Mouse (Mus musculus) embryonic facial prominence, embryonic 15.5 days (tissue): ENCODE measurements at regions not wholly inside any gene's neighbourhood (a gene's known extent, or its start where the extent isn't known, plus 50 kb on each side); places are given as distances from the start of the nearest gene placed in this dataset.

ENCODE experiments used
- ATAC-seq: fragments of 200-750 bp; cut with Nextera tagmentation; 2 replicates; pipeline ENCODE4 v1.8.0; 2017; ENCODE audit warnings: low read depth, moderate TSS enrichment; ENCODE audit not compliant: insufficient number of reproducible peaks, low FRiP score, low TSS enrichment
- H3K27ac ChIP-seq: fragments of 300-500 bp; sonication (generic); replicated peaks from 2 replicates; pipeline ENCODE4 v1.5.1; 2015; ENCODE audit warnings: mild to moderate bottlenecking, inconsistent platforms
- H3K27me3 ChIP-seq: fragments of 300-500 bp; sonication (generic); 2 replicates; pipeline ENCODE4 v1.6.1; 2015; ENCODE audit warnings: inconsistent platforms
- H3K36me3 ChIP-seq: fragments of 300-500 bp; sonication (generic); 2 replicates; pipeline ENCODE4 v1.6.1; 2015; ENCODE audit warnings: mild to moderate bottlenecking, inconsistent platforms
- H3K4me1 ChIP-seq: fragments of 300-500 bp; sonication (generic); 2 replicates; pipeline ENCODE4 v1.6.1; 2015; ENCODE audit warnings: inconsistent platforms
- H3K4me2 ChIP-seq: fragments of 300-500 bp; sonication (generic); replicated peaks from 2 replicates; pipeline ENCODE4 v1.6.1; 2015; ENCODE audit warnings: mild to moderate bottlenecking, inconsistent platforms
- H3K4me3 ChIP-seq: fragments of 300-500 bp; sonication (generic); replicated peaks from 2 replicates; pipeline ENCODE4 v1.5.1; 2015; ENCODE audit warnings: mild to moderate bottlenecking, inconsistent platforms
- H3K9ac ChIP-seq: fragments of 300-500 bp; sonication (generic); 2 replicates; pipeline ENCODE4 v1.6.1; 2015; ENCODE audit warnings: inconsistent platforms
- H3K9me3 ChIP-seq: fragments of 300-500 bp; sonication (generic); replicated peaks from 2 replicates; pipeline ENCODE4 v1.6.1; 2016; ENCODE audit warnings: inconsistent platforms
- WGBS: fragments of 180-500 bp; shearing (Covaris S2); methylation state at CpG from one replicate; pipeline ENCODE4 v1.1.7; 2015; 5-methylcytosine and 5-hydroxymethylcytosine counted together

DNA sequence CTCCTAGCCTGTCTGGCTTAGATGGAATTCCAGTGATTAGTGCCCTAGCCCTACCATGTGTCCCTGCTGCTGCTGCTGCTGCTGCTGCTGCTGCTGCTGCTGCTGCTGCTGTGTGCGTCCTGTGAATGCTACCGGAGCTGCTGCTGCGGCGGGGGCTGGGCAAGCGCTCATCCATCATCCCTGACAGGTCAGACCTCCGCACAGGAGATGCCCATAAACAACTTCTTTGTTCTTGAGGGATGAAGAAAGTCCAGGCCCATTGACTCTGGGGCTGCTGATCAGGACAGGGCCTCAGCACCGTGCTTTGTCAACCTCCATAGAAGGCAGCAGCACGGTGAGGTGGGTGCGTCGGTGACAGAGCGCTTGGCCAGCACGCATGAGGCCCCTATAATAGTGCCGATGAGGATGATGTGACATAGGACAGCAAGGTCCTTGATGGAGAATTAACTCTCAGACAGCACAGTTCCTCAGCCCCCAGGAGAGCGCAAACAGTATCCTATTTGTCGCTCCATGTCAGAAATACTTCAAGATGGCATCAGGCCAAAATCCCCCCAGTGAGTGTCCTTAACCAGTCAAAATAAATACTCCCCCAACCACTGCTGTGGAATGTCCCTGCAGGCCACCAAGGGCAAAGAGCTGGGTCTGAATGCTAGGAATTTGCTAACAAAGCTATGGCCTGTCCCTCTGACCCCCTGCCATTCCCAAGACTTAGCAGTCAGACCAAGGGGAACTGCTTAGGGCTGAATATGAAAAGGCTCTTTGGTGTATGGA is 95.1 kb upstream of the Errfi1 start:
- no peaks in the 10 kb centered on the region for H3K27me3 ChIP-seq
- ATAC-seq, result no peak
- H3K4me3 ChIP-seq, result no peak overlapping the region
- WGBS, result 16% methylated on average over 15 of the region's 15 CpGs
- no peak overlapping the region; the same call in 1 of the 2 replicates for H3K27ac ChIP-seq
- H3K4me1 ChIP-seq, result peaks cover 22% of the 10 kb centered on the region
- H3K9ac ChIP-seq, result no peak overlapping the region
- no peaks in the 10 kb centered on the region for H3K36me3 ChIP-seq
- no peak overlapping the region; the same call in 1 of the 2 replicates for H3K4me2 ChIP-seq
- H3K9me3 ChIP-seq, result no peaks in the 10 kb centered on the region

DNA sequence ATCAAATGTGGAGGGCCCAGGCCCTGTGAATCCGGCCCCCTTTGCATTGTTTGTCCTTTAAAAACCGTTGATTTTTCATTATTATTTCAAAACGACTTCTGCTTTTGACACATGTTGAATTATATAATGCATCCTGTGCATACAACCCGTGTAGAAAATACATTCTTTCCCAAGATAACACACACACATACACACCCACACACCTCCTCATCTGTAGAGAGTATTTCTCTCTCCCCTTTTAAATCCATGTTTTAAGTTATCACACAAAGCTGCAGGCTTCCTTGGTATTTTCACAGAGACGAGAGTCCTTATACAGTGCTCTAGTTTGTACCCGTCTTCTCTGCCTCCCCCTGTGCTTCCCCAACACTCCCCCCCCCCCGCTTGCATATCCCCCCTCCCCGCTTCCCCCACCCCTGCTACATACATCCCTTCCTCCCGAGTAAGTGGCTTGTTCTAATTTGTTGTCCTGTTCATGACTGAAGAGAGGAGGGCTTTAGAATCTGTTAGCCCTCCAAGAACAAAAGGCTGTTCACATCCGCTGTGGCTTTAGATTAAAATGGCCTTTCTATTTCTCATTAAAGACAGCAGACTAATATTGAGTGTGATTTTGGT is 95.8 kb upstream of the Errfi1 start:
- WGBS, result 32% methylated on average over 10 of the region's 10 CpGs
- no peaks in the 10 kb centered on the region for H3K36me3 ChIP-seq
- peak overlapping the region; percentile 58; the same call in 1 of the 2 replicates for H3K27ac ChIP-seq
- H3K4me2 ChIP-seq, result no peak overlapping the region; the same call in 1 of the 2 replicates
- H3K9ac ChIP-seq, result no peak overlapping the region
- H3K4me3 ChIP-seq, result no peak overlapping the region
- H3K4me1 ChIP-seq, result peaks cover 22% of the 10 kb centered on the region
- no peak for ATAC-seq
- no peaks in the 10 kb centered on the region for H3K9me3 ChIP-seq
- no peaks in the 10 kb centered on the region for H3K27me3 ChIP-seq

DNA sequence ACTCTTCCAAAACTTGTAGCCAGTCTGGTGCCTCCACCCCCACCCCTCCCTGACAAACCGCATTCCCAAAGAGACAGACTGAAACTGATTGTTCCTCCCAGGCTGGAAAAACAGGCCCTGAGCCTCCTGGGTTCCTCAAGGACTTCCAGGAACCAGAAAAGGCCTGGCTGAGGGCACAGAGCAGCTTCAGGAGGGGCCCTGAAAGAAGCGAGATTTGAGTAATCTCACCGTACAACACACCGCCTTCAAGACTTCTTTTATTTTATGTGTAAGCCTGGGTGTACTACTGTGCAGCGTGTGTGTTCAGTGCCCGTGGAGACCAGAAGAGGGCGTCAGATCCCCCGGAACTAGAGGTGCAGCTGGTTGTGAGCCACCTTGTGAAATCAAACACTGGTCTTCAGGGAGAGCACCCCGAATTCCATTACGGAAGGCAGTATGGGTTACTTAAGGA is 96.4 kb upstream of the Errfi1 start:
- 63% methylated on average over 10 of the region's 10 CpGs for WGBS
- Histone ChIP-seq H3K36me3 (no peaks in the 10 kb centered on the region), H3K9me3 (no peaks in the 10 kb centered on the region), H3K4me2 (no peak overlapping the region), H3K4me1 (peaks cover 22% of the 10 kb centered on the region), H3K4me3 (no peak overlapping the region), H3K9ac (no peak overlapping the region), H3K27ac (0 out of 2 replicates have a peak overlapping the region, but pooled peaks have one; percentile 58), H3K27me3 (no peaks in the 10 kb centered on the region)
- ATAC-seq, result 0 out of 2 replicates have a peak, but pooled peaks have one; percentile 12

DNA sequence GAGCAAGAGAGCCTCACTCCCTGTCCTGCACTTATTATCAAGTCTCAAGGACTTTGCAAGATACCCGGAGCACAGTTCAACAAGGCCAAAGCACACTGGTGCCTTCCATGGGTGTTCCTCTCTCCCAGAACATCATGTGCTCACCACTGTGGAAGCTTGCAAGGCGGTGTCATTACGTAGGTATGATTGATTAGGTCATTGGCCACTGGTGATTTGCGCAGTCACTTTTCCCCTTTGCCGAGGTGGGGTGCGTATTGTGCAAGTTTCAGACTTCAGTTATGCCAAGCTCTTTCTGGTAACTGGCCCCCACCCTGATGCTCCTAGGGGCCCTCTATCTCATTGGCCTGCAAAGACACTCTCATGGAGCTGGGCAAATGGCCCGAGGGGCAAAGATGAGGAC is 98.3 kb upstream of the Errfi1 start:
- WGBS, result 95% methylated on average over 7 of the region's 7 CpGs
- no peaks in the 10 kb centered on the region for H3K27me3 ChIP-seq

DNA sequence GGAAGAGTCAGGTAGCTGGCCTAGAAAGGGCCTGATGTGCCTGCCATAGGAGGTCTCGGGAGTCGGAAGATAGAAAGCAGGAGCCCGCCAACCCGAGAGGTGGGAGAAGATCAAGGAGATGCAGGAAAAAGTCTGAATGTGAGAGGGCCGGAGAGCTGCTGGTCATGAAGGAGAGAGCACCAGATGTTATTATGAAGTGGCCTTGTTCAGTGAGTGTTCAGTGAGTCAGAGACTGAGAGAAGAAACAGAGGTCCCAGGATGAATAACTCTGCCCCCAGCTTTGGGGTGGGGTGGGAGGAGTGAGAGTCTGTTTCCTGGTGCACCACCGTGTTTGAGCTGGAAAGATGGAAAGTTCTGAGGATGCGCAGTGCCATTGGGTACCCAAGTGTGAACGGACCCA is 100.2 kb upstream of the Slc45a1 start:
- no peak overlapping the region for H3K27ac ChIP-seq
- no peak overlapping the region for H3K4me2 ChIP-seq
- H3K27me3 ChIP-seq, result no peaks in the 10 kb centered on the region
- peaks cover 30% of the 10 kb centered on the region for H3K4me1 ChIP-seq
- no peaks in the 10 kb centered on the region for H3K36me3 ChIP-seq
- H3K4me3 ChIP-seq, result no peak overlapping the region
- no peak for ATAC-seq
- H3K9ac ChIP-seq, result no peak overlapping the region
- H3K9me3 ChIP-seq, result no peaks in the 10 kb centered on the region
- 82% methylated on average over 8 of the region's 8 CpGs for WGBS

More for the DNA sequence above, 98.3 kb upstream of the Errfi1 start:
- ATAC-seq, result no peak
- H3K4me2 ChIP-seq, result no peak overlapping the region
- H3K4me1 ChIP-seq, result peaks cover 33% of the 10 kb centered on the region
- no peak overlapping the region for H3K9ac ChIP-seq
- H3K9me3 ChIP-seq, result no peaks in the 10 kb centered on the region
- no peaks in the 10 kb centered on the region for H3K36me3 ChIP-seq
- no peak overlapping the region for H3K4me3 ChIP-seq
- no peak overlapping the region for H3K27ac ChIP-seq

DNA sequence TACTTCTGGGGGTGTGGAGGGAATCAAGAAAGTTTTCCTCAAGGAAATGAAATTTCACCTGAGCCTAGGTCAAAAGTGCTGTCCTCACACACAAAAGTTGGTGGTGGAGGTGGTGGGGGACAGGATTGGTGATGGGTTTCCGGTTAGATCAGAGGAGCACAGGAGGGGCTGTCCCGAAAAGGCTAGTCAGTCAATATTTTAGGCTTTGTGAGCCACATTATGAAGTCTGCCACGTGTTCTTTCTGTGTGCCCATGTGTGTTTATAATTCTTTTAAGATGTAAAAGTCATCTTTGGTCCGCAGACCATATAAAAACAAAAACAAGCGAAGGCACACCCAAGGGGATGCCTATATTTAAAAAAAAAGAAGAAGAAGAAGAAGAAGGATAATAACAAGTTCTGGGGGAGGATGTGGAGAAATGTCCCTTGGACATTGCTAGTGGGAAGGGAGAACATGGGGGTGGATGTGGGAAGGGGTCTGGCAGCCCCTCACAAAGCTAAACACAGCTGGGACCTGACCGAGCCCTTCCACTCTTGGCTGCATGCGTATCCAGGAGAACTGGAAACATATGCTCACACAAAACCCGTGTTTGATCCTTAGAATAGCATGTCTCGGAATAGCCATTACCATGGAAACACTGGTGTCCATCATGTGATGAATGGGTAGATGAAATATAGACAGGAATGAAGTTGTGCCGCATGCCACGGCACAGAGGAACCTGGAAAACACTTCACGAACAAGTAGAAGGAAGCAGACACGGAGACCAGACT is 98.7 kb upstream of the Slc45a1 start:
- no peaks in the 10 kb centered on the region for H3K9me3 ChIP-seq
- ATAC-seq, result peak; percentile 72
- H3K36me3 ChIP-seq, result no peaks in the 10 kb centered on the region
- no peak overlapping the region for H3K9ac ChIP-seq
- no peak overlapping the region for H3K4me2 ChIP-seq
- no peaks in the 10 kb centered on the region for H3K27me3 ChIP-seq
- H3K4me1 ChIP-seq, result peaks cover 36% of the 10 kb centered on the region
- H3K4me3 ChIP-seq, result no peak overlapping the region
- 31% methylated on average over 13 of the region's 13 CpGs for WGBS
- H3K27ac ChIP-seq, result peak overlapping the region; percentile 72

DNA sequence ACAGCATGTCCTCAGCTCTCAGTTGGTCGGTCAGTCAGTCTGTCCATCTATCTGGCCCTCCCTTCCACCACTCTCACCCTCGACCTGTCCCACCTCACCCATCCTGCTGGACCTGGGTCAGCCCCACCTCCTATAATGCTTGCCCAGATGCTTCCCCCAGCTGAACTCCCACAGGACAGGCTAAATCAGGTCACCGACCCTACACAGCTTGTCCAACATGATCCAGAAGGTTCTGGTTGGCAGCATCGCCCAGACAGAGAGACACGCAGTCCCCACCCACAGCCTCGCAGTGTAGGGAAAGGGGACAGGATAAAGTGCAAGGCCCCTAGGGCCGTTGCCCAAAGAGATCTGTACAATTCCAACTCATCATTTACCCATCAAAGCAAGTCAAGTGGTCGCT is 97.1 kb upstream of the Slc45a1 start:
- H3K4me3 ChIP-seq, result no peak overlapping the region
- no peak overlapping the region for H3K27ac ChIP-seq
- no peak overlapping the region for H3K9ac ChIP-seq

DNA sequence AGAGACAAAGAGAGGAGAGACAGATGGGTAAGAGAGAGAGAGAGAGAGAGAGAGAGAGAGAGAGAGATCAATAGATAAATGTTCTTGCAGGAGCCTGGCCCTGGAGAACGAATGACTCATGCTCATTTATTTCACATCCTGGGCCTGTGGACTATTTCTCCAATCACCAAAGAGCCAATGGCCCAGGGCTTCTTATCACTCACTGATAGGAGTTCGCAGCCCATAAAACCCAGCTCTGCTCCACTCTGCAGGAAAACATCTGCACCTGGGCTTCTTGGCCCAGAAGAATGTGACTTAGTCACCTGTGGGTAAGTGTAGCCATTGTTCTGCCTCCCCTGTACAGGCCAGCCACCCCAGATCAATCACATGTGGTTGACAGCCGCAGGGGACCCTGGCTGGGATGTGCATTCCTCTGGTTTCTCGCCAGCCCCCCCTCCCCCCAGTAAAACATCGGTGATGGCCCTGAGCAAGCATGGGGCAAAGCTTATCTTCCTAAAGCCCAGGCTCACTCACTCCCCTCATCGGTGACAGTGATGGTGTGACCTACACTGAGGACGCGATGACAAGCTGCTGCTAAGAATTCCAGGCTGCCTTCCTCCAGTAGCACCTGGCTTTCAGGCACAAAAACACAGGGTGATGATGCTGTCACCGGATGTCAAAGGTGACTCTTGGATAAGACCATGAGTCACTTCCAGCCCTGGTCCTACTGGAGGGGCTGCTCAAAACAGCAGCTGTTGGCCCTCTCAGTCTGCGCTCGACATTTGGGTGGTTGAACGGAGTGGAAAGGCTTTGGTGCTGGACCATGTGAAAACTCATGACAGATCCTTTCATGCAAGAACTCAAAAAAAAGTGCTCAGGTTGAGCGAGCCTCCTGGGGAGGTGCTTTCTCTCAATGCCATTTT is 96.4 kb upstream of the Slc45a1 start:
- no peak for ATAC-seq
- 58% methylated on average over 13 of the region's 13 CpGs for WGBS
- H3K9ac ChIP-seq, result no peak overlapping the region
- H3K27ac ChIP-seq, result no peak overlapping the region
- H3K4me3 ChIP-seq, result no peak overlapping the region
- no peak overlapping the region for H3K4me2 ChIP-seq
- H3K27me3 ChIP-seq, result no peaks in the 10 kb centered on the region
- H3K9me3 ChIP-seq, result no peaks in the 10 kb centered on the region
- H3K4me1 ChIP-seq, result peaks cover 39% of the 10 kb centered on the region
- H3K36me3 ChIP-seq, result no peaks in the 10 kb centered on the region

More for the DNA sequence above, 97.1 kb upstream of the Slc45a1 start:
- H3K36me3 ChIP-seq, result no peaks in the 10 kb centered on the region
- peaks cover 39% of the 10 kb centered on the region for H3K4me1 ChIP-seq
- no peak overlapping the region for H3K4me2 ChIP-seq
- no peaks in the 10 kb centered on the region for H3K27me3 ChIP-seq
- ATAC-seq, result no peak
- H3K9me3 ChIP-seq, result no peaks in the 10 kb centered on the region
- WGBS, result 81% methylated on average over 8 of the region's 8 CpGs

DNA sequence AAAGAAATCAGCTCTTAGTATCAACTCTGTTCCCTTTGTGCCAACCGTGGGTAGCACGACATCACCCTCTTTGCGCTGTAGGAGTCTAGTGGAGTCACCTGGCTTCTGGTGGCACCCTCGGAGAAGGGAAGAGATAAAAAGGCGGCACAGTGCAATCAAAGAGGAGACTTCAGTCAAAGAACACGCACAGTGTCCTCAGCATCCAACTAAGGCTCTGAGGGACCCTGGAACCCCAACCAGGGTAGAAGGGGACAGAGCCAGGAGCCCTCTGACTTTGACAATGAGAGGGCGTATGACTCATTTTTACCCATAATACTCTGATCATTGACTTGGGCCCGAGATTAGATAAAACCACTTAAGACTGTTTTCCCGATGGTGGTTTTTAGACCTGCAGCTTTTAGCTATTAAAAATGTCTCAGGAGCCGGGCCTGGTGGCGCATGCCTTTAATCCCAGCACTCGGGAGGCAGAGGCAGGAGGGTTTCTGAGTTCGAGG is 94.5 kb upstream of the Slc45a1 start:
- 77% methylated on average over 13 of the region's 13 CpGs for WGBS
- H3K9ac ChIP-seq, result no peak overlapping the region
- H3K4me2 ChIP-seq, result no peak overlapping the region
- H3K36me3 ChIP-seq, result no peaks in the 10 kb centered on the region
- H3K4me3 ChIP-seq, result no peak overlapping the region
- no peak for ATAC-seq
- peak overlapping the region; percentile 79 for H3K27ac ChIP-seq
- no peaks in the 10 kb centered on the region for H3K27me3 ChIP-seq
- no peaks in the 10 kb centered on the region for H3K9me3 ChIP-seq
- peaks cover 42% of the 10 kb centered on the region for H3K4me1 ChIP-seq

DNA sequence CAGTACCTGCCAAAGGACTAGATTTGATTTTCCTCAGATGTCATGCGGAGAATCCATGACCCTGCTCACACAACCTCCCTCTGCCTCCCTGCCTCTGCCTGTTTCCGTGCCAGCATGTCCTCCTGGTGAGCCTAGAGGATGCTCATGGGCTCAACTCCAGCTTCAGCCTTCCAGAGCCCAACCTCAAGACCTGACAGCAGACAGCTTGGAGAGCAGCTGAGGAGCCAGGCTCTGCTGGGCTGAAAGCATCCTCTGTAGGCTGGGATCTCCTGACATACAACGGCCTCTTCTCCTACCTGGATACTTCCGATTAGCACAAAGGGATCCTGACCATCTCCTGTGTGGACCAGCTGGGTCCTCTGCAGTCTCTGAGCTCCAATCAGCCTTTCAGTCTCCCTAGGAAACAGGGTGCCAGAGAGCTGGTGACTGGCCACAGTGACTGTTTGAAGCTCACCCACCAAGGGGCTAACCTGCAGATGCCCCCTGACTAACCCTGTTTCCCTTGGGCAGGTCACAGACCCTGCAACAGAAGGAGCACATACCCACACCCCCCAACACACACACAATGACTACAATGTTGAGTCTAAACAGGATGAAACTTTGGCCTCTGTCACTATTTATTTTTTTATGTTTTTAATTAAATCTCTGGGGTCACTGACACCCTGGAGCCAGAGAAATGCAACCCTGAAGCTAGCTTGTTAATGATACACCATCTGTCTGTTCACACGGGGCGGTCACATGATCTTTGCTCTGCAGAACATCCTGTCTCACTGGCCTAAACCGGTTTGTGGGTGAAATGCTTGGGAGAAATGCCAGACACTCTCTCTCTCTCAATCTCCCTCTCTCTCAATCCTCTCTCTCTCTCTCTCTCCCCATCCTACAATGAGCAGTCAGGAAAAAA is 93.8 kb upstream of the Slc45a1 start:
- Histone ChIP-seq H3K9ac (no peak overlapping the region), H3K4me1 (peaks cover 35% of the 10 kb centered on the region), H3K4me2 (no peak overlapping the region), H3K36me3 (no peaks in the 10 kb centered on the region), H3K27me3 (no peaks in the 10 kb centered on the region), H3K27ac (peak overlapping the region; percentile 79), H3K4me3 (no peak overlapping the region), H3K9me3 (no peaks in the 10 kb centered on the region)
- no peak for ATAC-seq
- 29% methylated on average over 7 of the region's 7 CpGs for WGBS
